Mouse (Mus musculus) gastrocnemius, postnatal 25 days (tissue): ENCODE results near the gene Nup85. TPM values are rescaled to one million over a fixed set of nuclear protein-coding genes. Genes with fewer than 3 reads are reported as not detected.

ENCODE experiments used
- DNase-seq: peaks from one replicate; pipeline ENCODE4 v3.0.0; 2022
- total RNA-seq, 2 experiments: library from RNA; stranded (reverse); gene quantifications; 1 replicate in 1 of 2; 2 replicates in 1 of 2; pipeline ENCODE4 v1.2.3; 2021

Gene Nup85
- total RNA-seq, 2 experiments from 2014 or later, result 21.4 to 23.8 TPM

DNA sequence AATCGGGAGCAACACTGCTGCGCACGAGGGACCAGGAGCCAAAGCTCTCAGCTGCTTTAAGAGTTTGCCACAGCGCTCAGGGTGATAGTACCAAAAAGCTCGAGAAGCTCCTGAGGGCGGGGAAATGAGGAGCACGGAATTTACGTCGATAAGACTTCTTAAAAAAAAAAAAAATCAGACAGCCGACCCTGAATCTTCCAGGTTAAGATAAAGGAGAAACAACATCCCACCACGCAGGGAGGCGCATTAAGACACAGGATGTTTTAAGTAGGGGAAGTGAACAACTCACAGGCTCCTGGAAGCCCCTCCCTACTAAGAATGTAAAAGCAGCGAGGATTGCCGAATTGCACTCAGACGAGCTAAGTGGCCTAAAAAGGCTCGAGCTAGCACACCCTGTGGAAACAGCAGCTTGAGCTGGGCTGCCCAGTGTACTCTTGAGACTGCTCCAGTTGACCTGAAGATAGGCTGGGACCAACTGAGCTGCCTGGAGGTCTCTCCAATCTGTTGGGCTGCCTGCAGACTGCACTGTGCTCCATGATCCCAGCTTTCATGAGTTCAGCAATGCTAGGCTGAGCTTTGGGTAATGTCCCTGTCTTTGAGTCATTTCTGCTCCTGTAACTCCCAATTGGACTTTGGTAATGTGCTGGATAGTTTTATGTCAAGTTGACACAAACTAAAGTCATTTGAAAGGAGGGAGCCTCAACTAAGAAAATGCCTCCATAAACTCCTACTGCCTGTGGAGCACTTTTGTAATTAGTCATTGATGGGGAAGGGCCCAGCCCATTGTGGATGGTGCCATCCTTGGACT is 49.1 kb downstream of the Nup85 start:
- no peak for DNase-seq

DNA sequence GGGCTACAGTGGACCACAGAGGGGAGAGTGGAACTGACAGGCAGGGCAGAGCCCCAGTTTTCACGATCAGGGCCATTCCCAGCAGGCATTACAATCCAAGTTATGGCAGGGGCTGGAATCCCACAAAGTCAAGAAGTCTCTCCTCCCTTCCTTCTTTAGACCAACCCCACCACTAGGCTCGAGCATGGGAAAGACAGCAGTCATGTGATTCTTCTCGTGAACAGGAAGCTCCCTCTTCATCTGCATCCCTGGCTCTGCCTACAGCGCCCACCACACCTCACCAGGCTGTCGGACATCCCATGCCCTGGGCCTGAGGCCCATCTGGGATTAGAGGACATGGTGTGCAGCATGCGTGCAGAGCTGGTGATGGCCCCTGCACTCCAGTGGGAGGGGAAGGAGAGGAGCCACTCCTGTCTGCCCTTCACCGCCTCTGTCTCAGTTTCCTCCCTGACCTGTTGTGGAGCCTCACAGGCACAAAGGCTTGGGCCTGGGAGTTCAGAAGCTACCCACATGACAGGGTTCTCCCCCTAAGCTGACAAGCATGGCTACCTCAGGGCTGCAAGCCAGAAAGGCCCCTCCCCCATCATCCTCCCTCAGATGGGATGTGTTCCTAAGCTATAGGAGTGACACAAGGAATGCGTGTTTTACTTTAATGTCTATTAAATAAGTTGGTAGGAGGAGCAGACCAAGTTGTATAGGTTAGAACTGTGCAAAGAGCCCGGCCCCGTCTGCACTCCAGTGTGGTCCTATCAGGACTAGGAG is 50.3 kb downstream of the Nup85 start:
- no peak for DNase-seq

DNA sequence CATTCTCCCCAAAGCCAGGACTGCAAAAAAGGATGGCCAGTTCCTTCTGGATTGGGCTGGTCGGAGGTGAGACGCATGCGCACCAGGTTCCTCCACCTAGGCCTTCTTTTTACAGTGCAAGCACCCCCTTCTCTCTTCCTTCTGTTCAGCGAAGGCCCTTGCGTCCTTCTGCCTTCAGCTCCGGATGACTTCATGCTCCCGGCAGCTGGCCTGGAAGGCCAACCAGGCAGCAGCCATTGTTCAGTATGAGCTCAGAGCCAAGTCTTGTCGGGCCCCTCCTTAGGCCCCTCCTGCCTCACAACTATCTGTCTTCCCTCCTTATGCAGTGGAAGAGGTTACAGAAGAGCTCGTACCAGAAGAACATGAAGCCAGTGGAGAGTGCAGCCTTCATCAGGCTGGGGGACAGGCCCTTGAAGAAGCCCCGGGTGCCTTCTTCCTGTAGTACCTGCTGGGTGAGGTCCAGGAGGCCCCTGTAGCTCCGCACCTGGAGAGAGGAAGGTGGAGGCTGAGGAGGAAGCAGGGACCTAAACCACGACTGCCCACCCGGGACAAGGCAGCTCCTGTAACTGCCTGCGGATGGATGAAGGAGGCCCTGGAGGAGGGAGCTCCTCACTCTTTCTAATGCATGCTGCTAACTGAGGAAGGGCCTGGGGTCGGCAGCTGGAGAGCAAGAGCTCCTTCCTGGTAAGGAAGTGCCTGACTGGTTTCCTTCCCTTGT is 51.0 kb downstream of the Nup85 start:
- DNase-seq, result no peak

DNA sequence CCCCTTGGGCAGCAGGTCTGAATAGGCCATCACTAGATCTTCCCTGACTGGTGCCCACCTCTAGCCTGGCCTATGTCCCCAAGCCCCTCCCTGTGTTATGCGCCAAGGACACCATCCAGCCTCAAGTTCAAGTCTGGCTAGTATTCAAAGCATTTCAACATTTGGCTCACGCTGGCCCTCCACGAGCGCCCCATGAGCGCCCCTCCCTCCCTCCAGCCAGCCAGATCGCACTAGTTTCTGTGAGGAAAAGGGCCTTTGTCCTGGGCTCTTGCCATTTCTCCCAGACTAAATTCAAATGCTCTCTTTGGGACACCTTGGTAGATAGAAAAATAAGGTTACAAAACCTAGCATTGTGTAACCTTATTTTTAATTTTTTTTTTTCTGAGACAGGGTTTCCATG is 51.6 kb downstream of the Nup85 start:
- DNase-seq, result no peak

DNA sequence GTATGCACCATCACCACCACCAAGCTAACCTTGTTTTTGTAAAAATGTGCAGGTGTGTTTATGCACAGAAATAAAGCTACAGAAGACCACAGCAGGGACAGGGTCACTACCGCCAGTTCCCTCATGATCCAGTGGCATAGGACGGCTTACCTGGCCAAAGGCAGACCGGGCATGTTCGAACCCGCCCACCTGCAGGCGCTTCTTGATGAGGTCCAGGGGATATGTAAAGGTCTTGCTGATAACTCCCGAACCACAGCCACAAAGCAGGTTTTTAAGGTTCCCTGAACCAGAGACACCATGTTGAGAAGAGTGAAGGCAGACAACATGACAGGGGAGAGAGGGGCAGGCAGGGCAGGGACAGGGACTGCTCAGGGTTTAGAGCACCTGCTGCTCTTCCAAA is 52.1 kb downstream of the Nup85 start:
- DNase-seq, result no peak

DNA sequence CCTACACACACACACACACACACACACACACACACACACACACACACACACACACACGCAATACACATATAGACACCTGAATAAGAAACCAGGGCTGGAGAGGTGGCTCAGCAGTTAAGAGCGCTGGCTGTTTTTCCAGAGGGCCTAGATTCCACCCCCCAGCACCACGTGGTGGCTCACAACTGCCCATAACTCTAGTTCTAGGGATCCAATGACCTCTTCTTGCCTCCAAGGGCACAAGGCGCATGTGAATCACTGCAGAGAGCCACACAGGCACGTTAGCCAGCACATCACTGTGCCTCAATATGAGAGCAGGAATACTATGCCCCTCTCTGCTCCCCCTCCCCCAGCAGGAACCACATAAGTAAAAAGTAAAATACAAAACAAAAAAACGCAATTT is 52.7 kb downstream of the Nup85 start:
- no peak for DNase-seq

DNA sequence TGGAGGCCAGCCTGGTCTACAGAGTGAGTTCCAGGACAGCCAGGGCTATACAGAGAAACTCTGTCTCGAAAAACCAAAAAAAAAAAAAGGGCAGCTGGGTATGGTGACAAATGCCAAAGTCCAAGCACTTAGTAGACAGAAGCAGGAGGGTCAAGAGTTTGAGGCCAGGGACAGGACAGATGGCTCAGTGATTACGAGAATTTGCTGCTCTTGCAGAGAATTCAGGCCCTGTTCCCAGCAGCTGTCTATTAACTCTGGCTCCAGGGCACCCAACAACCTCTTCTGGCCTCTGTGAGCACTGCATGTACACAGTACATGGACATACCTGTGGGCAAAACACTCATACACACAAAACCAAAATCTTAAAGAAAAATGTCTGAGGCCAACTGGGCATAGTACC is 53.8 kb downstream of the Nup85 start:
- DNase-seq, result no peak

DNA sequence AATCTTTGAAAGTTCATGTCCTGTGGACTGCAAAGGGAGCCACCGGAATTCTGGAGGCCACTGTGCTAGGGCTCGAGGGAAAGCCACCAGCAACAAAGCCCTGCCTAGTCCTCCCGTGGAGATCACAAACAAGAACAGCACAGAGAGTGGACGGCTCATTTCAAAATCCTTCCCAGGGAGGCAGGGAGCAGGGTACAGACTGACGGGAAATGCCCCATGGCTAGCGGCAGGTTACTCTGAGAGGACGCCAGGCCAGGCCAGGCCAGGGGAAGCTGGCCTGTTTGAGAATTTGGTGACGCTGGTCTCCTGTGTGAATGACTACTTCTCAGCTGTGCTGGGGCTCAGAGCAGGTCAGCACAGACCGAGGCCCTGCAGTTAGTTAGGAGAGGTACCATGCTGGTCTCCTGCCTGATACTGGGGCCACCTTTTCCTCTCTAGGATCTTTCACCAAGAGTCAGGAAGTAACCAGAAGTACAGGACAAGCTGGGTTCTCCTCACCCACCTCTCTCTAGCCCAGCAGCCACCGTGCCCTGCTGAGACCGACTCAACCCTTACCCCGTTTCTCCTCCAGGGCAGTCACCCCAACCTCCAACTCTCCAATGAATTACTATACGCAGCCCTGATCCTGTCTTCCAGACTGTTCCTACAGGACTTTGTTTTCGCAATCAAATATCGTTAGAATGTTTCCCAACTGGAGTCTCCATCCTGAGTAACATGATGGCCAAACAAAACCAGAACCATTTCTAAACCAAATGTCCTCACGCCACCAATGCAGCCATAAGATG is 54.7 kb downstream of the Nup85 start:
- DNase-seq, result no peak

DNA sequence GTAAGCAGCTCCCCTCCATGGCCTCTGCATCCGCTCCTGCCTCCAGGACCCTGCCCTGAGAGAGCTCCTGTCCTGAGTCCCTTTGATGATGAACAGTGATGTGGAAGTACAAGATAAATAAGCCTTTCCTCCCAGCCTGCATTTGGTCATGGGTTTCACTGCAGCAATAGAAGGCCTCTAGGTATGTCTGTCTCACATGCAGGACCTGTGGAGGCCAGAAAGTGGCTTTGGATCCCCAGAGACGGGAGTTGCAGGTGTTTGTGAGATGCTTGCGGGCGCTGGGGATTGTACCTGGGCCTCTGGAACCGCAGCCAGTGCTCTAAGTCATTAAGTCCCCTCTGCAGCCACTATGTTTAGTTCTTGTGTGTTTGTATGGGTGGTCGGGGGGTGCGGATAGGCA is 55.7 kb downstream of the Nup85 start:
- DNase-seq, result no peak

DNA sequence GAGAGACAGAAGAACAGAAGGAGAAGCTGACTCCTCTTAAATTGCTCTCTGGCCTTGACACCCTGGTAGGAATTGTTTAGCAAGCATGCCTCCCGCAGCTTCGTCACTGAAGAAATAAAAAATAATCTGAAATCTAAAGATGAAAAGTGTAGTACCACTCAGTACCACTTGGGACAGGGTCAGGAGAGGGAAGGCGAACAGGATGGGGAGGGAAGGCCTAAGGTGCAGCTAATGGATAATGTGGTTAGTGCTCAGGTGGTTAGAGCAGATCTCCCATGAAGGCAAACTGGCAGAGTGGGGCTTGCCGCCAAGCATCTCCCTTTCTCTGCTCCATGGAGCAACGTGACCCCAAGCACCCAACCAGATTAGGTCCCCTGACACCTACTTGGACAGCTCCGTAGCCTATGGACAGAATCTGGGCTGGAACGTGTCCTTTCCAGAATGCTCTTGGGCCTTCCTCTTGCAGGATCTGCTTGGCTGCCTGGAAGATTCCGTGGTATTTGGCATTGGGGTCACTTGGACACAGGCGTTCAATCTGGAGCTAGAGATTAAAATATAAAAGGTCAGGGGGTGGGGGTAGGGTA is 59.3 kb downstream of the Nup85 start:
- DNase-seq, result no peak

DNA sequence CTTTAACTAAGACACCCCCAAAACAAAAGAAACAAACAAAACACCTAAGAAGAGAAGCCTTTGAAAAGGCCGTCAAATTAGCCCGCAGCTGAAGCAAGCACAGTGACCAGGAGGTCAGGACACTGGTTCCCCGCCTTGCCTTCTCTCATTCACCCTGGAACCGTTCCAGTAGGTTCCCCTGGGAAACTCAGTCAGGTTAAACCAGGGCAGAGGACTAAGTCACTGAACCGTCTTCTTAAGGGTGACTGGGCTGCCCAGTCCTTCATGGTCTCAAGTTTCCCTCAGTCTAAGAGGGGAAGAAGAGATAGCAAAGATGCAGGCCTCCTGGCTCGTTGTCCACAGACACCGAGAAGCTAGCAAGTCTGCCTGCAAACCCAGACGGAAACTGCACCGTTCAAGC is 61.6 kb downstream of the Nup85 start:
- peak; percentile 53 for DNase-seq

DNA sequence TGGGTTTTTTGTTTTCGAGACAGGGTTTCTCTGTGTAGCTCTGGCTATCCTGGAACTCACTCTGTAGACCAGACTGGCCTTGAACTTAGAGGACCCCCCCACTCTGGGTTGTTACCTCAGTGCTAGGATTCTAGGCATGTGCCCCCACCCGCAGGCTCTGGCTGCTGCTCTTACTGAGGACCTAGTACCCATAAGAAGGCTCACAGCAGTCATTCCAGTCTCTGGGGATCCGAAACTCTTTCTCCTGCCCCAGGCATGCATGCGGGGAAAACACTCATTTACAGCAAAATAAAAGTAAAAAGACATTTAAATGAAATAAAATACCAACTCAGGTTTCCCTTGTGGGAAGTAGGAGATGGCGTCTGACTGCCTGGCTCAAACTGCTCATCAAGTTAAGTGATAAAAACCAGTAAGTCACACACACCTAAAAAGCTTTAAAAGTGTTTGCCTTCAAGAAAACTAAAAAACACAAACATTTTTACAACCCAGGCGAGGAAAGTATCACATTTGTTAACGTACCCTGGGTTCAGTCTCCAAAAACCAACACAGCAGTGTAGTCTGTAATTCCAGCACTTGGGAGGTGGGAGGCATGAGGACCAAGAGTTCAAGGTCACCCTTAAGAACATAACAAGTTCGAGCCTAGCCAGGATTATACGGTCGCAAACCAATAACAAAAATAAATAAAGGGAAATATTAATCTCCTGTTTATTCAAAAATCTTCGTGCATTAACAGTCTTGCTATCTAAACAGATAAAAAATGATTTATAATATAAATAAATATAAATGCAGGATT is 62.8 kb downstream of the Nup85 start:
- no peak for DNase-seq

DNA sequence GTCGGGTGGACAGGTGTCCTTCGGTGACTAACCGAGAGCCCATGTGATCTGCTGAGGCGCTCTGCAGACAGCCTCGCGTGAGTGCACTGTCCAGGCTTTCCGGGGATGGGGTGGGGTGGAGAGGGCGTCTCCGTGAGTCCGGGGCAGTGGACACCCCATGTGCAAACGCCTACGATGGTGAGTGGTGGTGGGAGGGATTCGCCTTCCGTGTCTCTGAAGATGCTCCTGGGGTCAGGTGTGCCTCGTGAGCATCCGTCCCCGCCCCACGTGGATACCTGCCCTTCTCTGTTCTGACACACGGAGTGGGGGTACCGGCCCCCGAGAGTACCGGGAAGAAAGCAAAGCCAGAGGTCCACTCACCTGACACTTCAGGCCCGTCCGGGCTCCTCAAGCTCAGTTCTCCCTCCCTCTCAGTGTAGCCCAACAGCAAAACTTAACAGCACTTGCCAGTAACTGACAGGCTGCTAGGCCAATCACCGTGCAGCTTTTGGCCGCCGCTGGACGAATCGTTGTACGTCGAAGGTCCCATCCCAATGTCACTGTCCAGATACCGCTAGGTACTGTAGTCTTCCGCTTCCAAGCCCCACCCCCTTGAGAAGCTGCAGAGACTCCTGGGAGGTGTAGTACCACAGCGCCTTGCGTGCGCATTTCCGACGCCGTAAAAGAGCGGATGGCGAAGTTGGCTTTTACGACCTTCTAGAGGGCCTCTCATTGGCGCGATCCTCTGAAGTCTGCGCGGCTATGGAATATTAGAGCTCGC is 63.7 kb downstream of the Nup85 start, which contains the start of gene Slc25a19:
Slc25a19 (minus strand) TSS at position 591 of the 760 bp plus-strand sequence.
- DNase-seq, result peak; percentile 100

DNA sequence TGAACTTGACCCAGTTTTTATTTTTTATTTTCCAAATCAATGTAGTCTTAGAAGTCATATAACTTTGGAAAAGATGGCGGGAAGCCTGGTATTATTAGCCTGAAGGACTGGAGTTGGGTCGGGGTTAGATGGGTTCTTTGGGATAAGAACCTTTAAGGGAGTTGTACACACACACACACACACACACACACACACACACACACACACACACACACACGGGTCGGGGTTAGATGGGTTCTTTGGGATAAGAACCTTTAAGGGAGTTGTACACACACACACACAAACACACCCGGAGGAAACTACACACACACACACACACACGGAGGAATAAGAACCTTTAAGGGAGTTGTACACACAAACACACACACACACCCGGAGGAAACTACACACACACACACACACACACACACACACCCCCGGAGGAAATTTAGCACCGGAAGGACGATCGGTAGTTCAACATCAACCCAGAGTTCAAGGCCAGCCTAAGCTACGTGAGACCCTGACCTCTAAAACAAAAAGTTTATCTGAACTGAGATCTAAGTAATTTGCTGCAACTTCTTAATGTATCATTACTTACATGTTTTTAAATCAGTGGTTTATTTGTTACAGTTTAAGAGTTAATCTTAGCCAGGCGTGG is 64.3 kb downstream of the Nup85 start:
- no peak for DNase-seq

DNA sequence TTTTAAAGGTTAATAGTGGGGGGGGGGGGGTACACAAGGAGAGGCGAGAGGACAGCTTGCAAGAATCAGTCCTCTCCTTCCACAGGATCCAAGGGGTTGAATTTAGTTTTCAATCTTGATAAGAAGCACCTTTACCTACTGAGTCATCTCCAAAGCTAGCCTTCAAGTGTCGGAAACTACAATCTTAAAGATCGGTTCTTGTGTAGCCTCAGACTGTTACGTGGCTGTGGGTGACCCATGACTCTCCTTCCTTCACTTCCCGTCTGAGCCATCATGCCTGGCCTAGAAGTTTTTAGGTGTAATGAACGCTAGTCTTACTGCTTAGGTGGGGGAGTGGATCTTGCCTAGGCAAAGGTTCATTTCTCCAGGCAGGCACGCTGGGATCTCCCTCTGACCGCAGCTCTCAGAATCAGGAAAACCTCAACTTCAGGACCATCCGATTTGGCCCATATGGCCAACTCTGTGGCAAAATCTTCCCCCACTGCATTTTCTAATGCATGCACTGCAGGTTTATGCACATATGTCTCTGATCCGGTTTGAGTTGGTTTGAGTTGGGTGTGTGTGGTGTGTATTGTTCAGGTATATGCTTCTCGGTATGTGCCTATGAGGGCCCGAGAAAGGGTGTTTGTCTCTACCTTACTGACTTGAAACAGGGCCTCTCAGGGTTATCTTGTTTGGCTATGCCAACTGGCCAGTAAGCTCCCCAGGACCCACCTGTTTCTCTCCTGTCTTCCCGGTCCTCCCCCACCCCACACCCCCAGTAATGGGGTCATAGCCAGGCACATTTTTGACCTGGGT is 65.7 kb downstream of the Nup85 start:
- DNase-seq, result no peak

DNA sequence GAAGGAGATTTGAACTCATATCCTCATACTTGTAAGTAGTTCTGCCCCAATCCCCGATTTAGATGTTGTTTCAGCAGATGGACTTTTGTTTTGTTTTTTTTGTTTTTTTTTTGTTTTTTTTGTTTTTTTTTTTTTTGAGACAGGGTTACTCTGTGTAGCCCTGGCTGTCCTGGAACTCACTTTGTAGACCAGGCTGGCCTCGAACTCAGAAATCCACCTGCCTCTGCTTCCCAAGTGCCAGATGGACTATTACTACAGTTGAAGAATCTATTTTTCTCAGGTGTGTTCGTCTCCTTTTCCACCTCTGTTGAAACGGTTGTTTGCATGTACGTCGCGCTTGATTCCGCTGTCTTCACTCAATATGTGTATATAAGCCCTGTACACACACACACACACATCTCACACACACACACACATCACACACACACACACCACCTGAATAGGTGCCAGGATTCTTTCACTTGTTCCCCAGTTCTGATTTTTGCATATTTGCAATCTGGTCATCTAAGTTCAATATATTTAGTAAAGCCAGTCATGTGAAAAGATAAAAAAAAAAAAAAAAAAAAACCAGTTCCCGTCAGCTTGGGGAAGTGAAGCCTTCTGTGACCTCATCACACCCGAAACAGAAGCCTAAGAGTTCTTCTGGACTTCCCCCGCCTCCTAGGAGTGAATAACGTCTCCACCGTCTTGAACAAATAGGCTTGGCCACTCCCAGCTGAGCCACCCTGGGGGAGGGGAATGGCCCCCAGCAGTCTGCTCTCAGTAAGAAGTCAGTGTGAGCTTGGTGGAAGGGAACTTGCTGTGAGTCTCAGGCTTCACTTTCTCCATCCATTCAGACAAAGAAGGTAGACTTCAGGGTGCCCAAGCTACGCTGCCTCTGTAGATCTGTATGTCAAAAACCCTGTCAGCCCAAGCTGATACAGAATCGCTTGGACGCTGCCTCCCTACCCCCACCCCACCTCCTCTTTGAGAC is 66.6 kb downstream of the Nup85 start:
- DNase-seq, result no peak

DNA sequence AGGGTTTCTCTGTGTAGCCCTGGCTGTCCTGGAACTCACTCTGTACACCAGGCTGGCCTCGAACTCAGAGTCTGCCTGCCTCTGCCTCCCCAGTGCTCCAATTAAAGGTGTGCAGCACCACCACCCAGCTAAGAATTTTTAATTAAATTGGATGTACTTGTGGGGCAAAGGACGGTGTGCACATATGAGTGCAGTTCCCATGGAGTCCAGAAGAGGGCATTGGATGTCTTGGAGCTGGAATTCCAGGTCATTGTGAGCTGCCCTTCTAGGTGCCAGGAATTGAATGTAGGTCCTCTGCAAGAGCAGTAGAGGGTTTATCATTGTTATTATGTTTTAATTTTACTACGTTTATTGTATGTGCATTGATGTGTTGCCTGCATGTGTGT is 67.3 kb downstream of the Nup85 start:
- no peak for DNase-seq

DNA sequence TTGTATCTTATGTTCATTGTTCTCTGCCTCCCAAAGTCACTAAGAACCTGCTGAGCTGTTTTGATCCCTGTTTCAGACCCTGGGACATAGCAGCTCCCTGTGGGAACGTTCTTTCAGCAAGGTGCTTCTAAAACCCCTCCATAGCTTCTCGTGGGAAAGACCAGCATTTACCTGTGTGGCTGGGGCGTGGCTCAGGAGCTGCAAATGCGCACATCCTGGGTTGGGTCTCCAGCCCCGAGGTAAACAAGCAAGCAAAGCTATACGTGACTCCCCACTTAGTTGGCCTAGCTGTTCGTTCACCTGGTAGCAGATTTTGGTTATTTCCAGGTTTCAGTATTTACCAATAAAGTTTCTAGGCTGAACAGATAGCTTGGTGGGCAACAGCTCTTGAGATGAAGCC is 68.0 kb downstream of the Nup85 start:
- no peak for DNase-seq
